Mouse (Mus musculus) heart, embryonic 13.5 days (tissue): ENCODE measurements at regions not wholly inside any gene's neighbourhood (a gene's known extent, or its start where the extent isn't known, plus 50 kb on each side); places are given as distances from the start of the nearest gene placed in this dataset.

Experiments used
- ATAC-seq: fragments of 200-750 bp; cut with Nextera tagmentation; 2 replicates; pipeline ENCODE4 v1.8.0; 2017; ENCODE audit warnings: moderate TSS enrichment; ENCODE audit not compliant: insufficient number of reproducible peaks, low FRiP score, low TSS enrichment; ENCODE audit errors: extremely low read depth
- H3K27ac ChIP-seq: fragments of 300-500 bp; sonication (generic); replicated peaks from 2 replicates; pipeline ENCODE4 v1.5.1; 2015; ENCODE audit warnings: moderate library complexity, mild to moderate bottlenecking, inconsistent platforms
- H3K27me3 ChIP-seq: fragments of 300-500 bp; sonication (generic); replicated peaks from 2 replicates; pipeline ENCODE4 v1.6.1; 2015; ENCODE audit warnings: mild to moderate bottlenecking, inconsistent platforms
- H3K36me3 ChIP-seq: fragments of 300-500 bp; sonication (generic); 2 replicates; pipeline ENCODE4 v1.6.1; 2015; ENCODE audit warnings: mild to moderate bottlenecking, inconsistent platforms
- H3K4me1 ChIP-seq: fragments of 300-500 bp; sonication (generic); 2 replicates; pipeline ENCODE4 v1.6.1; 2015; ENCODE audit warnings: inconsistent platforms
- H3K4me2 ChIP-seq: fragments of 300-500 bp; sonication (generic); 2 replicates; pipeline ENCODE4 v1.6.1; 2015; ENCODE audit warnings: inconsistent platforms, mild to moderate bottlenecking, moderate library complexity
- H3K4me3 ChIP-seq: fragments of 300-500 bp; sonication (generic); 2 replicates; pipeline ENCODE4 v1.5.1; 2015; ENCODE audit warnings: moderate library complexity, mild to moderate bottlenecking, inconsistent platforms
- H3K9ac ChIP-seq: fragments of 300-500 bp; sonication (generic); 2 replicates; pipeline ENCODE4 v1.6.1; 2015; ENCODE audit warnings: inconsistent platforms, mild to moderate bottlenecking, moderate library complexity
- H3K9me3 ChIP-seq: fragments of 300-500 bp; sonication (generic); 2 replicates; pipeline ENCODE4 v1.6.1; 2016; ENCODE audit warnings: inconsistent platforms
- WGBS: fragments of 180-500 bp; shearing (Covaris S2); methylation state at CpG from one replicate; pipeline ENCODE4 v1.1.7; 2015; ENCODE audit warnings: mixed read lengths; 5-methylcytosine and 5-hydroxymethylcytosine counted together

- Histone ChIP-seq H3K9me3 (no peaks in the 10 kb centered on the region), H3K4me2 (no peak overlapping the region), H3K9ac (no peak overlapping the region), H3K4me1 (peaks cover 11% of the 10 kb centered on the region), H3K27ac (no peak overlapping the region), H3K36me3 (no peaks in the 10 kb centered on the region), H3K4me3 (no peak overlapping the region), H3K27me3 (no peaks in the 10 kb centered on the region)
- WGBS = 70% methylated on average over 4 of the region's 4 CpGs
- ATAC-seq = no peak
Measured at GRCm38 (mm10) chr14:98629026-98629425, 365.1 kb downstream of the Rpl36a-ps1 start.

GRCm38 (mm10) chr14:98626476-98626875, 367.6 kb downstream of the Rpl36a-ps1 start:
- Histone ChIP-seq H3K9me3 (no peaks in the 10 kb centered on the region), H3K4me1 (peaks cover 11% of the 10 kb centered on the region), H3K27me3 (no peaks in the 10 kb centered on the region), H3K9ac (0 out of 2 replicates have a peak overlapping the region, but pooled peaks have one; percentile 10), H3K36me3 (no peaks in the 10 kb centered on the region), H3K4me3 (peak overlapping the region; percentile 26), H3K27ac (peak overlapping the region; percentile 48; the same call in 1 of the 2 replicates), H3K4me2 (peak overlapping the region; percentile 59)
- WGBS = 21% methylated on average over 7 of the region's 7 CpGs
- ATAC-seq = no peak

- no peak overlapping the region for H3K4me3 ChIP-seq
- no peak overlapping the region for H3K9ac ChIP-seq
- no peak overlapping the region for H3K4me2 ChIP-seq
- H3K27ac ChIP-seq = no peak overlapping the region
- H3K4me1 ChIP-seq = peaks cover 11% of the 10 kb centered on the region
- no peaks in the 10 kb centered on the region for H3K27me3 ChIP-seq
- H3K36me3 ChIP-seq = no peaks in the 10 kb centered on the region
- WGBS = 85% methylated on average over 4 of the region's 4 CpGs
- no peak for ATAC-seq
- no peaks in the 10 kb centered on the region for H3K9me3 ChIP-seq
Measured at GRCm38 (mm10) chr14:98625867-98626266, 368.3 kb downstream of the Rpl36a-ps1 start.

- ATAC-seq = no peak
- Histone ChIP-seq H3K36me3 (no peaks in the 10 kb centered on the region), H3K27me3 (no peaks in the 10 kb centered on the region), H3K4me2 (no peak overlapping the region), H3K9ac (no peak overlapping the region), H3K27ac (no peak overlapping the region), H3K4me3 (no peak overlapping the region), H3K9me3 (no peaks in the 10 kb centered on the region), H3K4me1 (no peaks in the 10 kb centered on the region)
- WGBS = 54% methylated on average over 2 of the region's 2 CpGs
Measured at GRCm38 (mm10) chr14:98605772-98606171, 388.3 kb downstream of the Rpl36a-ps1 start.

GRCm38 (mm10) chr14:98596252-98596651, 397.9 kb downstream of the Rpl36a-ps1 start:
- WGBS = 71% methylated on average over 2 of the region's 2 CpGs
- no peaks in the 10 kb centered on the region for H3K4me1 ChIP-seq
- H3K27me3 ChIP-seq = no peaks in the 10 kb centered on the region
- H3K4me2 ChIP-seq = no peak overlapping the region
- no peak overlapping the region for H3K9ac ChIP-seq
- no peak overlapping the region for H3K27ac ChIP-seq
- ATAC-seq = no peak
- no peak overlapping the region for H3K4me3 ChIP-seq
- H3K9me3 ChIP-seq = no peaks in the 10 kb centered on the region
- no peaks in the 10 kb centered on the region for H3K36me3 ChIP-seq

- Histone ChIP-seq H3K4me3 (no peak overlapping the region), H3K27me3 (no peaks in the 10 kb centered on the region), H3K4me1 (0 out of 2 replicates have a peak, but pooled peaks cover 2% of the 10 kb centered on the region), H3K9me3 (no peaks in the 10 kb centered on the region), H3K27ac (no peak overlapping the region), H3K4me2 (no peak overlapping the region), H3K36me3 (no peaks in the 10 kb centered on the region), H3K9ac (no peak overlapping the region)
- peak; percentile 66; the same call in 1 of the 2 replicates for ATAC-seq
- WGBS = 10% methylated on average over 4 of the region's 4 CpGs
Measured at GRCm38 (mm10) chr14:98589846-98590245, 404.3 kb downstream of the Rpl36a-ps1 start.

- ATAC-seq = no peak
- Histone ChIP-seq H3K9me3 (no peaks in the 10 kb centered on the region), H3K4me3 (no peak overlapping the region), H3K4me2 (no peak overlapping the region), H3K4me1 (no peaks in the 10 kb centered on the region), H3K9ac (no peak overlapping the region), H3K27ac (no peak overlapping the region), H3K36me3 (no peaks in the 10 kb centered on the region), H3K27me3 (no peaks in the 10 kb centered on the region)
- WGBS = 90% methylated on average over 1 of the region's 1 CpGs
Measured at GRCm38 (mm10) chr14:98571644-98572043, 402.1 kb upstream of the Dach1 start.

GRCm38 (mm10) chr14:98562002-98562401, 392.4 kb upstream of the Dach1 start:
- Histone ChIP-seq H3K9ac (no peak overlapping the region), H3K4me2 (no peak overlapping the region), H3K27ac (no peak overlapping the region), H3K4me1 (no peaks in the 10 kb centered on the region), H3K36me3 (no peaks in the 10 kb centered on the region), H3K27me3 (no peaks in the 10 kb centered on the region), H3K4me3 (no peak overlapping the region), H3K9me3 (no peaks in the 10 kb centered on the region)
- no peak for ATAC-seq

GRCm38 (mm10) chr14:98539792-98540191, 370.2 kb upstream of the Dach1 start:
- no peaks in the 10 kb centered on the region for H3K27me3 ChIP-seq
- no peaks in the 10 kb centered on the region for H3K9me3 ChIP-seq
- no peaks in the 10 kb centered on the region for H3K4me1 ChIP-seq
- H3K27ac ChIP-seq = no peak overlapping the region
- no peak overlapping the region for H3K4me3 ChIP-seq
- no peaks in the 10 kb centered on the region for H3K36me3 ChIP-seq
- 89% methylated on average over 1 of the region's 1 CpGs for WGBS
- no peak for ATAC-seq
- no peak overlapping the region for H3K9ac ChIP-seq
- no peak overlapping the region for H3K4me2 ChIP-seq

- 66% methylated on average over 4 of the region's 4 CpGs for WGBS
- Histone ChIP-seq H3K36me3 (no peaks in the 10 kb centered on the region), H3K9ac (no peak overlapping the region), H3K9me3 (no peaks in the 10 kb centered on the region), H3K4me3 (no peak overlapping the region), H3K27ac (no peak overlapping the region), H3K27me3 (no peaks in the 10 kb centered on the region), H3K4me1 (no peaks in the 10 kb centered on the region), H3K4me2 (no peak overlapping the region)
- no peak for ATAC-seq
Measured at GRCm38 (mm10) chr14:98538267-98538666, 368.7 kb upstream of the Dach1 start.

- 78% methylated on average over 10 of the region's 10 CpGs for WGBS
- no peaks in the 10 kb centered on the region for H3K27me3 ChIP-seq
- no peaks in the 10 kb centered on the region for H3K9me3 ChIP-seq
- no peaks in the 10 kb centered on the region for H3K36me3 ChIP-seq
- H3K4me3 ChIP-seq = no peak overlapping the region
- H3K4me2 ChIP-seq = no peak overlapping the region
- H3K27ac ChIP-seq = no peak overlapping the region
- no peak overlapping the region for H3K9ac ChIP-seq
- H3K4me1 ChIP-seq = no peaks in the 10 kb centered on the region
- no peak for ATAC-seq
Measured at GRCm38 (mm10) chr14:98533600-98533999, 364.0 kb upstream of the Dach1 start.

- Histone ChIP-seq H3K36me3 (no peaks in the 10 kb centered on the region), H3K9ac (no peak overlapping the region), H3K27ac (no peak overlapping the region), H3K4me3 (no peak overlapping the region), H3K4me2 (no peak overlapping the region), H3K4me1 (no peaks in the 10 kb centered on the region), H3K27me3 (no peaks in the 10 kb centered on the region), H3K9me3 (no peaks in the 10 kb centered on the region)
- WGBS = 75% methylated on average over 3 of the region's 3 CpGs
- no peak for ATAC-seq
Measured at GRCm38 (mm10) chr14:98520966-98521365, 351.4 kb upstream of the Dach1 start.
